Mouse (Mus musculus) heart, embryonic 15.5 days (tissue): ENCODE measurements around the gene Kin. TPM values are rescaled to one million over a fixed set of nuclear protein-coding genes. Genes with fewer than 3 reads are reported as not detected.
A peak's percentile ranks its signal among the peaks of the same experiment; 100 is the strongest.

Experiments used
- ATAC-seq: fragments of 200-750 bp; cut with Nextera tagmentation; replicated peaks from 2 replicates; pipeline ENCODE4 v1.8.0; 2017; ENCODE audit warnings: low read depth, moderate TSS enrichment; ENCODE audit not compliant: insufficient number of reproducible peaks, insufficient read depth, low FRiP score
- H3K27ac ChIP-seq: fragments of 300-500 bp; sonication (generic); 2 replicates; pipeline ENCODE4 v1.5.1; 2015; ENCODE audit warnings: mild to moderate bottlenecking, inconsistent platforms
- H3K27me3 ChIP-seq: fragments of 300-500 bp; sonication (generic); 2 replicates; pipeline ENCODE4 v1.6.1; 2015; ENCODE audit warnings: inconsistent platforms
- H3K36me3 ChIP-seq: fragments of 300-500 bp; sonication (generic); 2 replicates; pipeline ENCODE4 v1.6.1; 2015; ENCODE audit warnings: mild to moderate bottlenecking, inconsistent platforms
- H3K4me1 ChIP-seq: fragments of 300-500 bp; sonication (generic); replicated peaks from 2 replicates; pipeline ENCODE4 v1.6.1; 2015; ENCODE audit warnings: inconsistent platforms
- H3K4me2 ChIP-seq: fragments of 300-500 bp; sonication (generic); 2 replicates; pipeline ENCODE4 v1.6.1; 2015; ENCODE audit warnings: inconsistent platforms, mild to moderate bottlenecking, moderate library complexity
- H3K4me3 ChIP-seq: fragments of 300-500 bp; sonication (generic); 2 replicates; pipeline ENCODE4 v1.5.1; 2015; ENCODE audit warnings: mild to moderate bottlenecking, inconsistent platforms
- H3K9ac ChIP-seq: fragments of 300-500 bp; sonication (generic); 2 replicates; pipeline ENCODE4 v1.6.1; 2015; ENCODE audit warnings: mild to moderate bottlenecking, inconsistent platforms
- H3K9me3 ChIP-seq: fragments of 300-500 bp; sonication (generic); replicated peaks from 2 replicates; pipeline ENCODE4 v1.6.1; 2016; ENCODE audit warnings: inconsistent platforms
- WGBS: fragments of 180-500 bp; shearing (Covaris S2); methylation state at CpG from one replicate; pipeline ENCODE4 v1.1.7; 2015; ENCODE audit warnings: mixed read lengths; 5-methylcytosine and 5-hydroxymethylcytosine counted together
- polyA plus RNA-seq: library from polyadenylated mRNA; unstranded; fragments of >200 nt; fragmentation: Nextera tagmentation; extraction: Ambion mirVana; gene quantifications from 2 replicates; pipeline ENCODE4 v1.2.1, GENCODE M21; 2015

Gene Kin
- polyA plus RNA-seq, 1 experiment from 2014 or later, result 20.5 TPM

- ATAC-seq, result no peak
- WGBS, result 75% methylated on average over 8 of the region's 8 CpGs
- H3K27me3 ChIP-seq, result no peaks in the 10 kb centered on the region
- H3K4me3 ChIP-seq, result peak overlapping the region; percentile 24
- peak overlapping the region; percentile 65 for H3K4me2 ChIP-seq
- peaks cover 56% of the 10 kb centered on the region for H3K4me1 ChIP-seq
- H3K36me3 ChIP-seq, result 0 out of 2 replicates have a peak, but pooled peaks cover 1% of the 10 kb centered on the region
- no peak overlapping the region for H3K9ac ChIP-seq
- H3K27ac ChIP-seq, result no peak overlapping the region
- H3K9me3 ChIP-seq, result no peaks in the 10 kb centered on the region
Measured at GRCm38 (mm10) chr2:10076675-10077074, 3.7 kb upstream of the Kin start.

- Histone ChIP-seq H3K27me3 (no peaks in the 10 kb centered on the region), H3K36me3 (no peaks in the 10 kb centered on the region), H3K4me2 (peak overlapping the region; percentile 65), H3K9ac (peak overlapping the region; percentile 100), H3K9me3 (no peaks in the 10 kb centered on the region), H3K4me3 (peak overlapping the region; percentile 99), H3K27ac (peak overlapping the region; percentile 97), H3K4me1 (peaks cover 39% of the 10 kb centered on the region)
- 0% methylated on average over 28 of the region's 28 CpGs for WGBS
- peak; percentile 54 for ATAC-seq
Measured at GRCm38 (mm10) chr2:10079745-10080309, 566 bp upstream of the Kin start.

GRCm38 (mm10) chr2:10081453-10082080 lies 1.2 kb downstream of the Kin start:
- WGBS, result 87% methylated on average over 5 of the region's 5 CpGs
- H3K9ac ChIP-seq, result no peak overlapping the region

GRCm38 (mm10) chr2:10082737-10083136 lies 2.3 kb downstream of the Kin start:
- Histone ChIP-seq H3K27me3 (no peaks in the 10 kb centered on the region), H3K9ac (no peak overlapping the region), H3K36me3 (peaks cover 12% of the 10 kb centered on the region), H3K27ac (no peak overlapping the region), H3K4me3 (no peak overlapping the region), H3K4me1 (peaks cover 25% of the 10 kb centered on the region), H3K4me2 (no peak overlapping the region), H3K9me3 (no peaks in the 10 kb centered on the region)
- no peak for ATAC-seq
- WGBS, result 75% methylated on average over 1 of the region's 1 CpGs

More at GRCm38 (mm10) chr2:10081453-10082080, 1.2 kb downstream of the Kin start:
- no peak for ATAC-seq
- peaks cover 2% of the 10 kb centered on the region; the same call in 1 of the 2 replicates for H3K36me3 ChIP-seq
- no peaks in the 10 kb centered on the region for H3K9me3 ChIP-seq
- peak overlapping the region; percentile 99 for H3K4me3 ChIP-seq
- H3K4me2 ChIP-seq, result peak overlapping the region; percentile 72
- no peaks in the 10 kb centered on the region for H3K27me3 ChIP-seq
- H3K4me1 ChIP-seq, result peaks cover 31% of the 10 kb centered on the region
- H3K27ac ChIP-seq, result no peak overlapping the region

GRCm38 (mm10) chr2:10087256-10087850 lies 7.0 kb downstream of the Kin start:
- peaks cover 49% of the 10 kb centered on the region for H3K36me3 ChIP-seq
- no peak overlapping the region for H3K4me2 ChIP-seq
- no peak overlapping the region for H3K4me3 ChIP-seq
- no peak overlapping the region for H3K9ac ChIP-seq
- WGBS, result 81% methylated on average over 8 of the region's 8 CpGs
- H3K9me3 ChIP-seq, result no peaks in the 10 kb centered on the region
- no peak for ATAC-seq
- no peak overlapping the region for H3K27ac ChIP-seq
- H3K27me3 ChIP-seq, result no peaks in the 10 kb centered on the region
- peaks cover 4% of the 10 kb centered on the region; the same call in 1 of the 2 replicates for H3K4me1 ChIP-seq

- no peak for ATAC-seq
- H3K9me3 ChIP-seq, result no peaks in the 10 kb centered on the region
- 86% methylated on average over 14 of the region's 14 CpGs for WGBS
- H3K4me2 ChIP-seq, result no peak overlapping the region
- H3K27ac ChIP-seq, result no peak overlapping the region
- H3K27me3 ChIP-seq, result no peaks in the 10 kb centered on the region
- H3K9ac ChIP-seq, result no peak overlapping the region
- no peak overlapping the region for H3K4me3 ChIP-seq
- peaks cover 34% of the 10 kb centered on the region for H3K36me3 ChIP-seq
- H3K4me1 ChIP-seq, result no peaks in the 10 kb centered on the region
Measured at GRCm38 (mm10) chr2:10094327-10095100, 14.1 kb downstream of the Kin start.

- 31% methylated on average over 9 of the region's 9 CpGs for WGBS
- Histone ChIP-seq H3K27me3 (no peaks in the 10 kb centered on the region), H3K9ac (no peak overlapping the region), H3K9me3 (no peaks in the 10 kb centered on the region), H3K4me2 (no peak overlapping the region), H3K27ac (no peak overlapping the region), H3K36me3 (no peaks in the 10 kb centered on the region), H3K4me3 (no peak overlapping the region), H3K4me1 (no peaks in the 10 kb centered on the region)
- ATAC-seq, result no peak
Measured at GRCm38 (mm10) chr2:10098598-10099215, 18.3 kb downstream of the Kin start.

- H3K27me3 ChIP-seq, result no peaks in the 10 kb centered on the region
- no peak overlapping the region for H3K4me2 ChIP-seq
- no peaks in the 10 kb centered on the region for H3K36me3 ChIP-seq
- no peak for ATAC-seq
- no peak overlapping the region for H3K9ac ChIP-seq
- WGBS, result 48% methylated on average over 2 of the region's 2 CpGs
- H3K4me3 ChIP-seq, result no peak overlapping the region
- H3K4me1 ChIP-seq, result no peaks in the 10 kb centered on the region
- H3K27ac ChIP-seq, result no peak overlapping the region
- no peaks in the 10 kb centered on the region for H3K9me3 ChIP-seq
Measured at GRCm38 (mm10) chr2:10100471-10100870, 20.1 kb downstream of the Kin start.

- Histone ChIP-seq H3K9ac (no peak overlapping the region), H3K4me2 (no peak overlapping the region), H3K27ac (no peak overlapping the region), H3K4me3 (no peak overlapping the region), H3K4me1 (no peaks in the 10 kb centered on the region), H3K27me3 (no peaks in the 10 kb centered on the region), H3K36me3 (no peaks in the 10 kb centered on the region), H3K9me3 (no peaks in the 10 kb centered on the region)
- ATAC-seq, result no peak
- 40% methylated on average over 6 of the region's 6 CpGs for WGBS
Measured at GRCm38 (mm10) chr2:10101180-10101579, 20.8 kb downstream of the Kin start.

GRCm38 (mm10) chr2:10108535-10109189 lies 28.3 kb downstream of the Kin start:
- Histone ChIP-seq H3K4me2 (no peak overlapping the region), H3K4me3 (no peak overlapping the region), H3K36me3 (no peaks in the 10 kb centered on the region), H3K27me3 (no peaks in the 10 kb centered on the region), H3K4me1 (no peaks in the 10 kb centered on the region), H3K9ac (no peak overlapping the region), H3K27ac (no peak overlapping the region), H3K9me3 (no peaks in the 10 kb centered on the region)
- no peak for ATAC-seq
- 63% methylated on average over 6 of the region's 6 CpGs for WGBS
